Mouse (Mus musculus) urinary bladder, postnatal 25 days (tissue): ENCODE results near the gene Gm43517.

Experiments
- DNase-seq: peaks from one replicate; pipeline ENCODE4 v3.0.0; 2022; ENCODE audit warnings: low spot score

Gm43517 gene

GRCm38 (mm10) chr12:49384876-49385630 is at the start of gene Gm43517:
TSS of gene Gm43517 (plus strand) at chr12:49385174.
- DNase-seq: no peak

GRCm38 (mm10) chr12:49349697-49350096 is 35.3 kb upstream of the Gm43517 start:
- no peak for DNase-seq

- no peak for DNase-seq
Measured at GRCm38 (mm10) chr12:49368931-49369330, 16.0 kb upstream of the Gm43517 start.

- DNase-seq: no peak
Measured at GRCm38 (mm10) chr12:49372170-49372569, 12.8 kb upstream of the Gm43517 start.

- no peak for DNase-seq
Measured at GRCm38 (mm10) chr12:49373176-49373575, 11.8 kb upstream of the Gm43517 start.

- DNase-seq: no peak
Measured at GRCm38 (mm10) chr12:49373821-49374605, 11.0 kb upstream of the Gm43517 start.

GRCm38 (mm10) chr12:49374606-49374995 is 10.4 kb upstream of the Gm43517 start:
- no peak for DNase-seq

GRCm38 (mm10) chr12:49375427-49376317 is 9.3 kb upstream of the Gm43517 start:
- no peak for DNase-seq

GRCm38 (mm10) chr12:49376318-49376992 is 8.5 kb upstream of the Gm43517 start:
- no peak for DNase-seq

- no peak for DNase-seq
Measured at GRCm38 (mm10) chr12:49377281-49377970, 7.5 kb upstream of the Gm43517 start.

GRCm38 (mm10) chr12:49378920-49379319 is 6.1 kb upstream of the Gm43517 start:
- no peak for DNase-seq

GRCm38 (mm10) chr12:49379446-49379845 is 5.5 kb upstream of the Gm43517 start:
- no peak for DNase-seq

GRCm38 (mm10) chr12:49380442-49380841 is 4.5 kb upstream of the Gm43517 start:
- no peak for DNase-seq

- no peak for DNase-seq
Measured at GRCm38 (mm10) chr12:49381031-49381525, 3.9 kb upstream of the Gm43517 start.

- no peak for DNase-seq
Measured at GRCm38 (mm10) chr12:49381721-49382365, 3.1 kb upstream of the Gm43517 start.

GRCm38 (mm10) chr12:49382565-49383520 is 2.1 kb upstream of the Gm43517 start, which contains the start of gene Foxg1:
TSS of gene Foxg1 (plus strand) at chr12:49382660.
- no peak for DNase-seq

- no peak for DNase-seq
Measured at GRCm38 (mm10) chr12:49383521-49384133, 1.3 kb upstream of the Gm43517 start.

- no peak for DNase-seq
Measured at GRCm38 (mm10) chr12:49384295-49384875, 589 bp upstream of the Gm43517 start.
